Mouse (Mus musculus) spleen, postnatal 0 days (tissue): ENCODE data around the gene Yy1. TPM values are rescaled to one million over a fixed set of nuclear protein-coding genes. Genes with fewer than 3 reads are reported as not detected.

Experiments
- microRNA counts: library from miRNA; unstranded; fragments of <30 nt; microRNA quantifications from one replicate; lab custom pipeline; 2015
- polyA plus RNA-seq: library from polyadenylated mRNA; unstranded; fragments of >200 nt; fragmentation: Nextera tagmentation; extraction: Ambion mirVana; gene quantifications from 2 replicates; pipeline ENCODE4 v1.2.1, GENCODE M21; 2015

The Yy1 gene
- polyA plus RNA-seq: 11.7 and 12.5 TPM in 2 replicates

GRCm38 (mm10) chr12:108792546-108793452, at the start of gene Yy1:
Gene Yy1 (plus strand): TSS chr12:108792973.

GRCm38 (mm10) chr12:108835840-108836409, 43.2 kb downstream of the Yy1 start, which contains the start of the genes Slc25a29 and Slc25a47:
Gene Slc25a29 (minus strand): TSS chr12:108835883.
Gene Slc25a47 (plus strand): TSS chr12:108836046.

MicroRNAs within 50 kb of the gene (microRNA counts, 519-probe panel; counts per million panel counts)
- microRNA mmu-miR-345-3p (lab: Ali Mortazavi, UCI) (88.3 counts per million), microRNA mmu-miR-345-5p (lab: Ali Mortazavi, UCI) (88.3 counts per million)

Other genes starting within 250 kb of the Yy1 start
- 29.3 and 37.4 TPM in 2 replicates for gene Evl, start 238.3 kb upstream of the Yy1 start, polyA plus RNA-seq
- gene Degs2, start 90.7 kb upstream of the Yy1 start, polyA plus RNA-seq: 0.17 and 0.53 TPM in 2 replicates
- 1.3 and 1.4 TPM in 2 replicates for gene Slc25a29, start 42.9 kb downstream of the Yy1 start, polyA plus RNA-seq
- gene Slc25a47, start 43.1 kb downstream of the Yy1 start, polyA plus RNA-seq: 1.8 and 3.2 TPM in 2 replicates
- gene Wdr25, start 100.7 kb downstream of the Yy1 start, polyA plus RNA-seq: 3.3 and 3.8 TPM in 2 replicates
- gene Wars, start 101.2 kb downstream of the Yy1 start, polyA plus RNA-seq: 25.2 and 28.2 TPM in 2 replicates